Mouse (Mus musculus): Measurements from ENCODE around the gene Wdfy3. TPM values are rescaled to one million over a fixed set of nuclear protein-coding genes. Genes with fewer than 3 reads are reported as not detected.

Wdfy3 gene
- polyA plus RNA-seq, 1 experiment, result 32.4 TPM

GRCm38 (mm10) chr5:101802358-101803022 is 267.2 kb downstream of the Wdfy3 start:
- no peak for TF ChIP-seq CTCF (IDR thresholded peaks at IDR 0.05; ENCODE audit: insufficient read depth, low read length)
- no peak for TF ChIP-seq POLR2A (IDR thresholded peaks at IDR 0.05; ENCODE audit: borderline replicate concordance, extremely low read depth, low read depth, low read length)
- 62% methylated on average over 9 of the region's 9 CpGs for WGBS
- no peak for DNase-seq
- H3K4me1 ChIP-seq (ENCODE audit: control insufficient read depth, insufficient read depth, low read length), result 0 out of 2 replicates have a peak, but pooled peaks cover 2% of the 10 kb centered on the region
- no peak overlapping the region for H3K4me3 ChIP-seq (replicated peaks; ENCODE audit: extremely low read depth, low read depth, low read length)

- no peak for DNase-seq
- H3K4me1 ChIP-seq (ENCODE audit: control insufficient read depth, insufficient read depth, low read length), result 0 out of 2 replicates have a peak, but pooled peaks cover 2% of the 10 kb centered on the region
- H3K4me3 ChIP-seq (replicated peaks; ENCODE audit: extremely low read depth, low read depth, low read length), result no peak overlapping the region
- WGBS, result 57% methylated on average over 2 of the region's 2 CpGs
- TF ChIP-seq CTCF (IDR thresholded peaks at IDR 0.05; ENCODE audit: insufficient read depth, low read length), result no peak
- no peak for TF ChIP-seq POLR2A (IDR thresholded peaks at IDR 0.05; ENCODE audit: borderline replicate concordance, extremely low read depth, low read depth, low read length)
Observed at GRCm38 (mm10) chr5:101801891-101802290, 267.8 kb downstream of the Wdfy3 start.

GRCm38 (mm10) chr5:101792665-101793064 is 277.1 kb downstream of the Wdfy3 start:
- WGBS, result 46% methylated on average over 4 of the region's 4 CpGs
- TF ChIP-seq CTCF (IDR thresholded peaks at IDR 0.05; ENCODE audit: insufficient read depth, low read length) (no peak), POLR2A (IDR thresholded peaks at IDR 0.05; ENCODE audit: borderline replicate concordance, extremely low read depth, low read depth, low read length) (no peak)
- Histone ChIP-seq H3K4me1 (ENCODE audit: control insufficient read depth, insufficient read depth, low read length) (no peaks in the 10 kb centered on the region), H3K4me3 (replicated peaks; ENCODE audit: extremely low read depth, low read depth, low read length) (no peak overlapping the region)
- DNase-seq, result no peak

GRCm38 (mm10) chr5:101790560-101790959 is 279.2 kb downstream of the Wdfy3 start:
- Histone ChIP-seq H3K4me1 (ENCODE audit: control insufficient read depth, insufficient read depth, low read length) (no peaks in the 10 kb centered on the region), H3K4me3 (replicated peaks; ENCODE audit: extremely low read depth, low read depth, low read length) (no peak overlapping the region)
- 71% methylated on average over 5 of the region's 5 CpGs for WGBS
- TF ChIP-seq POLR2A (IDR thresholded peaks at IDR 0.05; ENCODE audit: borderline replicate concordance, extremely low read depth, low read depth, low read length) (no peak), CTCF (IDR thresholded peaks at IDR 0.05; ENCODE audit: insufficient read depth, low read length) (no peak)
- no peak for DNase-seq

GRCm38 (mm10) chr5:101789770-101790169 is 280.0 kb downstream of the Wdfy3 start:
- no peak overlapping the region for H3K4me3 ChIP-seq (replicated peaks; ENCODE audit: extremely low read depth, low read depth, low read length)
- TF ChIP-seq POLR2A (IDR thresholded peaks at IDR 0.05; ENCODE audit: borderline replicate concordance, extremely low read depth, low read depth, low read length) (no peak), CTCF (IDR thresholded peaks at IDR 0.05; ENCODE audit: insufficient read depth, low read length) (no peak)
- DNase-seq, result no peak
- H3K4me1 ChIP-seq (ENCODE audit: control insufficient read depth, insufficient read depth, low read length), result no peaks in the 10 kb centered on the region

GRCm38 (mm10) chr5:101785921-101786614 is 283.7 kb downstream of the Wdfy3 start:
- TF ChIP-seq CTCF (IDR thresholded peaks at IDR 0.05; ENCODE audit: insufficient read depth, low read length) (no peak), POLR2A (IDR thresholded peaks at IDR 0.05; ENCODE audit: borderline replicate concordance, extremely low read depth, low read depth, low read length) (no peak)
- 64% methylated on average over 4 of the region's 4 CpGs for WGBS
- Histone ChIP-seq H3K4me3 (replicated peaks; ENCODE audit: extremely low read depth, low read depth, low read length) (no peak overlapping the region), H3K4me1 (ENCODE audit: control insufficient read depth, insufficient read depth, low read length) (no peaks in the 10 kb centered on the region)
- no peak for DNase-seq

GRCm38 (mm10) chr5:101784787-101785186 is 284.9 kb downstream of the Wdfy3 start:
- no peak for TF ChIP-seq CTCF (IDR thresholded peaks at IDR 0.05; ENCODE audit: insufficient read depth, low read length)
- no peak for TF ChIP-seq POLR2A (IDR thresholded peaks at IDR 0.05; ENCODE audit: borderline replicate concordance, extremely low read depth, low read depth, low read length)
- Histone ChIP-seq H3K4me1 (ENCODE audit: control insufficient read depth, insufficient read depth, low read length) (no peaks in the 10 kb centered on the region), H3K4me3 (replicated peaks; ENCODE audit: extremely low read depth, low read depth, low read length) (no peak overlapping the region)
- no peak for DNase-seq
- WGBS, result 56% methylated on average over 2 of the region's 2 CpGs

- TF ChIP-seq CTCF (IDR thresholded peaks at IDR 0.05; ENCODE audit: insufficient read depth, low read length) (no peak), POLR2A (IDR thresholded peaks at IDR 0.05; ENCODE audit: borderline replicate concordance, extremely low read depth, low read depth, low read length) (no peak)
- DNase-seq, result no peak
- 44% methylated on average over 3 of the region's 3 CpGs for WGBS
- Histone ChIP-seq H3K4me1 (ENCODE audit: control insufficient read depth, insufficient read depth, low read length) (no peaks in the 10 kb centered on the region), H3K4me3 (replicated peaks; ENCODE audit: extremely low read depth, low read depth, low read length) (no peak overlapping the region)
Observed at GRCm38 (mm10) chr5:101784328-101784727, 285.4 kb downstream of the Wdfy3 start.

Data from lung, adult 2 months (tissue).